Mouse (Mus musculus) hindbrain, embryonic 14.5 days (tissue): ENCODE measurements around the gene Hnrnpf. TPM values are rescaled to one million over a fixed set of nuclear protein-coding genes. Genes with fewer than 3 reads are reported as not detected.

ENCODE experiments used
- ATAC-seq: fragments of 200-750 bp; cut with Nextera tagmentation; 2 replicates; pipeline ENCODE4 v1.8.0; 2017; ENCODE audit warnings: moderate number of reproducible peaks, mild to moderate bottlenecking, moderate TSS enrichment, moderate library complexity; ENCODE audit not compliant: low FRiP score
- DNase-seq: peaks from one replicate; pipeline ENCODE4 v3.0.0-alpha.2; 2015; ENCODE audit warnings: low spot score
- H3K27ac ChIP-seq: fragments of 300-500 bp; sonication (generic); 2 replicates; pipeline ENCODE4 v1.5.1; 2014; ENCODE audit warnings: mild to moderate bottlenecking, moderate library complexity
- H3K27me3 ChIP-seq: fragments of 300-500 bp; sonication (generic); 2 replicates; pipeline ENCODE4 v1.6.1; 2014; ENCODE audit warnings: mild to moderate bottlenecking, low read length, mixed read lengths; ENCODE audit not compliant: control insufficient read depth, insufficient read depth
- H3K36me3 ChIP-seq: fragments of 300-500 bp; sonication (generic); replicated peaks from 2 replicates; pipeline ENCODE4 v1.6.1; 2014; ENCODE audit not compliant: control insufficient read depth, insufficient read depth
- H3K4me1 ChIP-seq: fragments of 300-500 bp; sonication (generic); replicated peaks from 2 replicates; pipeline ENCODE4 v1.6.1; 2014; ENCODE audit warnings: antibody characterized with exemption, low read length, mixed read lengths; ENCODE audit not compliant: control insufficient read depth, insufficient read depth
- H3K4me2 ChIP-seq: fragments of 300-500 bp; sonication (generic); replicated peaks from 2 replicates; pipeline ENCODE4 v1.6.1; 2014; ENCODE audit warnings: mild to moderate bottlenecking, moderate library complexity
- H3K4me3 ChIP-seq: fragments of 300-500 bp; sonication (generic); replicated peaks from 2 replicates; pipeline ENCODE4 v1.5.1; 2014; ENCODE audit warnings: mild to moderate bottlenecking, low read length
- H3K9ac ChIP-seq: fragments of 300-500 bp; sonication (generic); 2 replicates; pipeline ENCODE4 v1.6.1; 2014
- H3K9me3 ChIP-seq: fragments of 300-500 bp; sonication (generic); 2 replicates; pipeline ENCODE4 v1.6.1; 2016; ENCODE audit warnings: low read length; ENCODE audit not compliant: control insufficient read depth
- WGBS: fragments of 180-500 bp; shearing (Covaris S2); extraction: QIAGEN DNeasy Blood & Tissue Kit; methylation state at CpG from one replicate; pipeline ENCODE4 v1.1.7; 2014; 5-methylcytosine and 5-hydroxymethylcytosine counted together
- microRNA-seq: library from miRNA; unstranded; fragments of <30 nt; microRNA quantifications from one replicate; pipeline ENCODE4, GENCODE M21; 2016
- polyA plus RNA-seq: library from polyadenylated mRNA; unstranded; fragments of >200 nt; fragmentation: Nextera tagmentation; extraction: Ambion mirVana; gene quantifications from 2 replicates; pipeline ENCODE4 v1.2.1, GENCODE M21; 2014

Gene Hnrnpf
- polyA plus RNA-seq, 1 experiment from 2014 or later = 254 TPM

DNA sequence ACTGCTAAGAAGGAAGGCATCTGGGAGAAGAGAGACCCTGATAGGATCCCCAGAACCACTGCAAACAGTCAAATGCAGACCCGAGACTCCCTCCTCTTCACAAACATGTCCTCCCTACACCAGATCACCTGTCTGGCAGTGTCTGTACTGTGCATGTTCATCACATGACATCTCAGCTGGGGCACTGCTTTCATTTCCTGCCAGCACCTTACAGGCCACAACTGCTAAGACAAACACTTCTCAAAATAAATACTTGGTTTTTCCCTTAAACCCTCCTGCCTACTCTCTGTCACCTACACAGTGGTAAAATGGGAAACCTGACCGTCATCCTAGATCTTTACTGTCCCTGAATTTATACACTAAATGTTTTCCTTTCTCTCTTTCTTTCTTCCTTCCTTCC is 43.8 kb downstream of the Hnrnpf start:
- Histone ChIP-seq H3K4me1 (no peaks in the 10 kb centered on the region), H3K36me3 (no peaks in the 10 kb centered on the region), H3K4me3 (no peak overlapping the region), H3K27me3 (no peaks in the 10 kb centered on the region), H3K9ac (no peak overlapping the region), H3K4me2 (no peak overlapping the region), H3K9me3 (no peaks in the 10 kb centered on the region), H3K27ac (no peak overlapping the region)
- DNase-seq (no peak), ATAC-seq (no peak)
- 90% methylated on average over 2 of the region's 2 CpGs for WGBS

DNA sequence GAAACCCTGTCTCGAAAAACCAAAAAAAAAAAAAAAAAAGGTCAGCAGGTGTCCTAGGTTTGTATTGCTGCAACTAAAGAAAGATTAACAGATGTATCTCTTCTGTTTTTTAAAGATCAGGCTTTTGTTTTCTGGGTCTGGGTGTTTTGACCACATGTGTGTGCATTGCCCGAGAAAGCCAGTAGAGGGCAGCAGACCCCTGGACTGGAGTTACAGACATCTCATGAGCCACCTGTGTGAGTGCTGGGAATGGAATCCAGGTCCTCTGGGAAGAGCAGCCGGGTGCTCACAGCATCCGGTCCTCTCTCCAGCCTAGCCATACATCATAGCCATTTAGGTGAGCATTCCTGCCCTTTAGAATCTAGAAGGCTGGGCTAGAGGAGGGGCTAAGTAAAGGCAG is 52.2 kb downstream of the Hnrnpf start:
- no peak overlapping the region for H3K27ac ChIP-seq
- H3K4me1 ChIP-seq = no peaks in the 10 kb centered on the region
- no peaks in the 10 kb centered on the region for H3K9me3 ChIP-seq
- DNase-seq (no peak), ATAC-seq (no peak)
- 94% methylated on average over 4 of the region's 4 CpGs for whole genome bisulfite sequencing
- no peak overlapping the region for H3K4me3 ChIP-seq
- no peaks in the 10 kb centered on the region for H3K27me3 ChIP-seq
- H3K9ac ChIP-seq = no peak overlapping the region
- H3K4me2 ChIP-seq = no peak overlapping the region
- no peaks in the 10 kb centered on the region for H3K36me3 ChIP-seq

DNA sequence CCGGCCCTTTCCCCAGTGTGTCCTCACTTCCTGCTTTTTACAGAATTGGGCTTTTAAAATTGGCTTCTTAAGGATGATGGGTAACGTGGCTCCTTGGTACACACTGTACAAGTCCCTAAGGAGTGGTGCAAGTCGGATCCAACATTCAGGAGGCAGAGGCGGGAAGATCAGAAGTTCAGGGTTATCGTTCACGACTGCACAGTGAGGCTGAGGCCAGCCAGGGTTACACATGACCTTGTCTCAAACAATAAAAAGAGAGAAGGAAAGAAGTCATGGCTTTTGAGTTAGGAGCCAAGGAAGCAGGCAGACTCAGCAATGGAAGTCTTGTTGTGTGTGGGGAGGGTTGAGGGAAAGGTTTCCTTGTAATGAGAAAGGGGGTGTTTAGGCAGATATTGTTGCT is 56.0 kb downstream of the Hnrnpf start:
- ATAC-seq = no peak
- no peaks in the 10 kb centered on the region for H3K27me3 ChIP-seq
- no peak for DNase-seq
- no peaks in the 10 kb centered on the region for H3K4me1 ChIP-seq
- no peaks in the 10 kb centered on the region for H3K36me3 ChIP-seq
- H3K4me3 ChIP-seq = no peak overlapping the region
- no peaks in the 10 kb centered on the region for H3K9me3 ChIP-seq
- H3K4me2 ChIP-seq = no peak overlapping the region
- H3K9ac ChIP-seq = no peak overlapping the region
- whole genome bisulfite sequencing = 67% methylated on average over 6 of the region's 6 CpGs
- H3K27ac ChIP-seq = no peak overlapping the region

DNA sequence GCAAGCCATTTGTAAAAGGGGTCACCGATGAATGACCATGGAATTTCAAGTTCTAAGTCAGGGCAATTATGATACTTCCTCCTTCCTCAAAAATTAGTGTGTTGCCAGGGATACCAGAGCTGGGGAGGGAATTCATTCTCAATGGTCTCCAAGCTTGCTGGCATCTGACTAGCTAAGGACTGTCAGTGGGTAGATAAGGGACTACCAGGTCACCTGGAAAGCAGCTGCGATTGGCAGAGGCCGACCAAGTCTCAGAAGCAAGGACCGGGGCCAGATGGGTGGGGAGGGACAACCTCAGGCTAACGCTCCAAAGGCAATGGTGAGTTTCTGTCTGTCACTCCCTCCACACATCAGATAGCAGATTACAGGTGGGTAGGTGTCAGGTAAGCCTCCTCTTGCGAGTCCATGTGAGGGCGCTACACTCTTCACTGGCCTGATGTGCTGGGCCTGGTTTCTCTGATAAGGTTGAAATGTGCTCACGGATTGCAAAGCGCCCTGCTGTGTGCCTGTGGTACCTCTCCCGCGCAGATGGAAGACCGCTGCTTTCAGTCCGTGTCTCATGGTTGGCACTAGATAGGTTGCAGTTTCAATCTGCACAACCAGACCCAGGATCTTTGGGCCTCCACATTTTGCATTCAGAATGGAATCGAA is 56.9 kb downstream of the Hnrnpf start:
- WGBS = 19% methylated on average over 14 of the region's 14 CpGs
- H3K27me3 ChIP-seq = no peaks in the 10 kb centered on the region
- H3K36me3 ChIP-seq = no peaks in the 10 kb centered on the region
- DNase-seq (no peak), ATAC-seq (no peak)
- H3K4me2 ChIP-seq = no peak overlapping the region
- no peak overlapping the region for H3K27ac ChIP-seq
- H3K4me3 ChIP-seq = no peak overlapping the region
- H3K4me1 ChIP-seq = no peaks in the 10 kb centered on the region
- H3K9ac ChIP-seq = no peak overlapping the region
- no peaks in the 10 kb centered on the region for H3K9me3 ChIP-seq

DNA sequence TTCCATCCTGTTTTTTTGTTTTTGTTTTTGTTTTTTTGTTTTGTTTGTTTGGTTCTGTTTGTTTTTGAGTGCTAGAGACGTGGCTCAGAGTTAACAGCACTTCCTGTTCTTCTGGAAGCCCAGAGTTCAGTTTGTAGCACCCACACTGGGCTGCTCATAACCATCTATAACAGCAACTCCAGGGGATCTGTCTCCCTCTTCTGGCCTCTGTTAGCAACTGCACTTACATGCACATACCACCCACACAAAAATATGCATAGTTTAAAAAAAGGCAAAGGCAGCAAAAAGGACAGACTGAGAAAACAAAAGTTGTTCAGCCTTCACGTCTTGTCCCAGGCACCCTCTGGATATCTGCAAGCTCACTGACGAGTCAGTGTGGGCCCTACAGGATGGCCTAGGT is 63.1 kb downstream of the Hnrnpf start:
- Histone ChIP-seq H3K9me3 (no peaks in the 10 kb centered on the region), H3K36me3 (no peaks in the 10 kb centered on the region), H3K4me2 (no peak overlapping the region), H3K27me3 (no peaks in the 10 kb centered on the region), H3K9ac (no peak overlapping the region), H3K4me3 (no peak overlapping the region), H3K4me1 (no peaks in the 10 kb centered on the region), H3K27ac (no peak overlapping the region)
- DNase-seq = no peak
- WGBS = 89% methylated on average over 3 of the region's 3 CpGs
- ATAC-seq = no peak

DNA sequence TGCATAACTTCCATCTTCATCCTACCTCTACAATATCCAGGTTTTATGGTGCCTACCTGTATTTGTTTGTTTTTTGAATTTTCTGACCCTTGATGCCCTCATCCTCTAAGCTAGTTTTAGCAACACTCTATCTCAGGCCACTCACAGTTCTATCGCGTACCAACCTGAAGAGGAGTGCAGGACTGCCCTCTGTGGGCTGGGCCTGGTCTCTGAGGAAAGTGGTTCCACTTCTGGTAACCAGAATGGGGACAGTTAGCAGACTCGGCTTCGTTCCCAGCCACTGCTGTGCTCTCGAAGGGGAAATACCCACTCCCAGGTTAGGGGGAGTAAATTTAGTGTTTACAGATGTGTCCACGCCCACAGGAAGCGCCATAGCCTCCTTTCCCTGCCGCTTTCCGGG is 66.6 kb downstream of the Hnrnpf start:
- ATAC-seq (no peak), DNase-seq (no peak)
- no peak overlapping the region for H3K4me2 ChIP-seq
- H3K4me3 ChIP-seq = no peak overlapping the region
- H3K36me3 ChIP-seq = no peaks in the 10 kb centered on the region
- WGBS = 61% methylated on average over 9 of the region's 9 CpGs
- H3K27ac ChIP-seq = no peak overlapping the region
- no peak overlapping the region for H3K9ac ChIP-seq
- H3K9me3 ChIP-seq = no peaks in the 10 kb centered on the region
- no peaks in the 10 kb centered on the region for H3K4me1 ChIP-seq
- no peaks in the 10 kb centered on the region for H3K27me3 ChIP-seq

Small RNA genes lying within 50 kb of the gene (microRNA-seq; reads per million reads assigned to microRNA genes)
- not detected for gene Gm25535

Other genes with a start within 250 kb of the Hnrnpf start
- gene Zfp637, start 59.1 kb upstream of the Hnrnpf start, polyA plus RNA-seq = 136 and 145 TPM in 2 replicates
- gene Zfp239, start 38.2 kb upstream of the Hnrnpf start, polyA plus RNA-seq = 12.8 and 14.8 TPM in 2 replicates
- gene Fxyd4, start 37.4 kb downstream of the Hnrnpf start, polyA plus RNA-seq = 1.3 and 2.6 TPM in 2 replicates
- 1.5 and 2.3 TPM in 2 replicates for gene Rasgef1a, start 111.1 kb downstream of the Hnrnpf start, polyA plus RNA-seq
- 12.7 and 13.3 TPM in 2 replicates for gene Csgalnact2, start 238.8 kb downstream of the Hnrnpf start, polyA plus RNA-seq